Mouse (Mus musculus) liver, adult 2 months (tissue): ENCODE results near the gene P2rx7. TPM values are rescaled to one million over a fixed set of nuclear protein-coding genes. Genes with fewer than 3 reads are reported as not detected.

ENCODE experiments used
- DNase-seq: peaks from one replicate; pipeline ENCODE4 v3.0.0-alpha.2; 2011; ENCODE audit warnings: low read depth, low spot score; ENCODE audit errors: extremely low read depth
- H3K27ac ChIP-seq: fragments of 200-500 bp; replicated peaks from 2 replicates; pipeline ENCODE4 v1.5.1; 2012; ENCODE audit warnings: low read depth, mild to moderate bottlenecking, control low read depth, inconsistent platforms, low read length; ENCODE audit not compliant: insufficient read depth
- H3K27me3 ChIP-seq: fragments of 200-500 bp; 2 replicates; pipeline ENCODE4 v1.6.1; 2012; ENCODE audit warnings: mild to moderate bottlenecking, moderate library complexity, low read length, inconsistent platforms; ENCODE audit not compliant: control insufficient read depth, insufficient read depth
- H3K36me3 ChIP-seq: fragments of 200-500 bp; 2 replicates; pipeline ENCODE4 v1.6.1; 2012; ENCODE audit warnings: low read length, inconsistent platforms; ENCODE audit not compliant: control insufficient read depth, insufficient read depth
- H3K4me1 ChIP-seq: fragments of 200-500 bp; 2 replicates; pipeline ENCODE4 v1.6.1; 2011; ENCODE audit warnings: low read length; ENCODE audit not compliant: control insufficient read depth, insufficient read depth
- H3K4me3 ChIP-seq: fragments of 200-500 bp; 2 replicates; pipeline ENCODE4 v1.5.1; 2011; ENCODE audit warnings: low read depth, mild to moderate bottlenecking, control low read depth, low read length, moderate library complexity; ENCODE audit not compliant: insufficient read depth
- H3K79me2 ChIP-seq: fragments of 200-500 bp; 2 replicates; pipeline ENCODE4 v1.6.1; 2012; ENCODE audit warnings: inconsistent platforms, mild to moderate bottlenecking, low read length, moderate library complexity; ENCODE audit not compliant: control insufficient read depth, insufficient read depth
- H3K9ac ChIP-seq: fragments of 200-500 bp; 2 replicates; pipeline ENCODE4 v1.6.1; 2012; ENCODE audit warnings: low read depth, mild to moderate bottlenecking, control low read depth, inconsistent platforms, low read length
- CTCF ChIP-seq: fragments of 200-500 bp; IDR thresholded peaks from 2 replicates; pipeline ENCODE4 v1.5.1; 2011; ENCODE audit warnings: low read depth, low read length, control low read depth
- POLR2A ChIP-seq: fragments of 200-500 bp; IDR thresholded peaks from 2 replicates; pipeline ENCODE4 v1.6.1; 2011; ENCODE audit warnings: low read length, control low read depth; ENCODE audit not compliant: insufficient read depth; ENCODE audit errors: extremely low read depth
- whole genome bisulfite sequencing: fragments of 180-500 bp; shearing (Covaris S2); methylation state at CpG from one replicate; pipeline ENCODE4 v1.1.7; 2018; 5-methylcytosine and 5-hydroxymethylcytosine counted together
- polyA plus RNA-seq: library from polyadenylated mRNA; depleted of rRNA; stranded (reverse); fragments of >200 nt; gene quantifications from 2 replicates; pipeline ENCODE4 v1.2.3, GENCODE M21; 2012
- total RNA-seq: library from RNA; depleted of rRNA; stranded (reverse); fragments of >200 nt; gene quantifications from 2 replicates; pipeline ENCODE4 v1.2.3, GENCODE M21; 2014

P2rx7 gene
- total and polyA plus RNA-seq, 2 experiments = 2.2 to 2.7 TPM

DNA sequence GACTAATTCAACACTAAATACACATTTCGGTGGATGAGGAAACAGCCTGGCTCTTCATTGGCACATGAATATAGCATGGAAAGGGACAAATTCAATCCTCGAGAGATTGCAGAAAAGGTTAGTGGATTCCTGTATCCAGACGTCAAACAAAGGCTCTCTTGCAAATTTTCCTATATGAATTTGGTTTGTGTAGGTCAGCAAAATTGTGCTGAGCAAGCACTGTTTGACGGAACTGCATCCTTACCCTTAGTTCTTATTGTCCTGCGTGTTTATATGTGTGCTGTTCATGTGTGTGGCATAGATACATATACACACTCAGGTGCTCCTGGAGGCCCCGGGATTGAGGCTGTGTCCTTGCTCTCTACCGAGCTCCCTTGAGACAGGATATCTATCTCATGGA lies 45.4 kb downstream of the P2rx7 start:
- Histone ChIP-seq H3K27ac (no peak overlapping the region), H3K4me1 (peaks cover 10% of the 10 kb centered on the region), H3K27me3 (no peaks in the 10 kb centered on the region), H3K9ac (no peak overlapping the region), H3K79me2 (no peaks in the 10 kb centered on the region), H3K36me3 (no peaks in the 10 kb centered on the region), H3K4me3 (no peak overlapping the region)
- DNase-seq = no peak
- WGBS = 89% methylated on average over 7 of the region's 7 CpGs
- TF ChIP-seq POLR2A (no peak), CTCF (no peak)

DNA sequence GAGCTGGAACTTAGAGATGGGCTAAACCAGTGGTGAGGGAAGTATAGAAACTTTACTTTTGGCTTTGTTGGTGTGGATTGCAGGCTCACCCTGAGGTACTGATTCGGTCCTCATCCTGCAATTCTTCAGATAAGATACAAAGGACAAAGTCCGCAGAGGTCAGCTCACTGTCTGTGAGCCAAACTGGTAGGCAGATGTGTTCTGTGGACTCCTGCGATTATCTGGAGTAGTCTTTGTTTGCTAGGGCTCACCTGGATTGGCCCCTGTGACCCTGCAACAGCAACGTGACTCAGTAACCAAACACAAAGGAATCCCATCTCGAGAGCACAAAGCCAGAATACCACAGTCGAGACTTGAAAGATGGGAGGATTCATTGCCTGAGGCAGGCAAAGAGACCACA lies 46.8 kb downstream of the P2rx7 start:
- H3K79me2 ChIP-seq = no peaks in the 10 kb centered on the region
- TF ChIP-seq CTCF (no peak), POLR2A (no peak)
- WGBS = 21% methylated on average over 6 of the region's 6 CpGs
- H3K4me3 ChIP-seq = no peak overlapping the region
- H3K36me3 ChIP-seq = no peaks in the 10 kb centered on the region
- H3K9ac ChIP-seq = no peak overlapping the region
- H3K27me3 ChIP-seq = no peaks in the 10 kb centered on the region
- peaks cover 11% of the 10 kb centered on the region for H3K4me1 ChIP-seq
- DNase-seq = peak; percentile 96
- peak overlapping the region; percentile 24; the same call in 1 of the 2 replicates for H3K27ac ChIP-seq

DNA sequence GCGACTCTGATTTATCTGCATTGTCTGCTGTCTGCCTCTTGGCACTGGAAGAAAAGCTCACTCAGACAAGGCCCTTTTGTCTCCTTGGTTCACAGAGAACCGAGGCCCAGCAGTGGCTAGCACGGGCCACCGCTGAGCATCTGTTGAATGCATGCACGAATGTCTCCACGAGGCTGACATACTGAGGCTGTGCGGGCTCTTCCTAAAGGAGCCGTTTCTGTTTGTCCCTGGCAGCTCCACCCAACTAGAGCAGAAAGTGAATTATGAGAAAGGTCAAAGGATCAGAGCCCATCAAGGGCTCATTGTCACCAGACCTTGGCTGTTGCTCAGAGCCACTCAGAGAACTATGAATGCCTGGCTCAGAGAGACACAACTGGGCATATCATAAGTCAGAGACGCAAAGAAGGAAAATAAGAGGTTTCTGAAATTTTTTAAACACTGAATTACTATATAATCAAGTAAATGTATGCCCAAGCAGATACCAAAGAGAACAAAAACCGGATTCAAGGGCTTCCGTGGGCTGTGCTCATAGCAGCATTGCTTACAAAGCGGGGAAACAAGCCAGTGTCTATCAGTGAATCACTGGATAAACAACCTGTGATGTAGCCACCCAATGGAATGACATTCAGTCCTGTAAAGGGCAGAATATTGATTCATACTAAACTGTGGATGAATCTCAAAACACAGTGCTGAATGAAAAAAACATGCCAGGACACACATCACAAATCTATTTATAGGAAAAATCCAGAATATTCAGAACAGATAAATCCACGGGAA lies 49.9 kb downstream of the P2rx7 start:
- DNase-seq = peak; percentile 84
- TF ChIP-seq POLR2A (no peak), CTCF (no peak)
- peak overlapping the region; percentile 86 for H3K27ac ChIP-seq
- H3K27me3 ChIP-seq = no peaks in the 10 kb centered on the region
- WGBS = 20% methylated on average over 13 of the region's 13 CpGs
- H3K9ac ChIP-seq = peak overlapping the region; percentile 29; the same call in 1 of the 2 replicates
- H3K79me2 ChIP-seq = no peaks in the 10 kb centered on the region
- peaks cover 20% of the 10 kb centered on the region for H3K4me1 ChIP-seq
- no peaks in the 10 kb centered on the region for H3K36me3 ChIP-seq
- H3K4me3 ChIP-seq = no peak overlapping the region

DNA sequence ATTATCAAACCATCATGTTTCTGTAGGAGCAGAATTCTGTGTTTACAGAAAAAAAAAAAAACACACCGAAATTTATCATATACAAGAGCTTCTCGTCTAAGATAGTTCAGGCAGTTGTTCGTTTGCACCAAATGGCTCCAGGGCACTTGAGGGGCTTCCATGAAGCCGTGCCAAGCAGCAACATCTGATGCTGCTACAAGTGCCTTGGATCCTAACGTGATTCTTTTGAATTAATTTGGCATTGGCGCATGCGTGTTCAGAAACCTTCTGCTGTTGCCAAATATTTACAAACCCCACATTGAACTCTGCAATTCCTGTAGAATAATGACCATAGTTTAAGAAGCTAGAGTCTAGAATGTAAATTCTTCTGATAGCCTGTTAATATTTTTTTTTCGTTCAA lies 51.8 kb downstream of the P2rx7 start:
- DNase-seq = no peak
- H3K27ac ChIP-seq = no peak overlapping the region
- peaks cover 21% of the 10 kb centered on the region for H3K4me1 ChIP-seq
- H3K4me3 ChIP-seq = no peak overlapping the region
- 70% methylated on average over 8 of the region's 8 CpGs for WGBS
- H3K79me2 ChIP-seq = no peaks in the 10 kb centered on the region
- no peaks in the 10 kb centered on the region for H3K27me3 ChIP-seq
- no peak for TF ChIP-seq CTCF
- TF ChIP-seq POLR2A = no peak
- H3K36me3 ChIP-seq = no peaks in the 10 kb centered on the region
- no peak overlapping the region for H3K9ac ChIP-seq

DNA sequence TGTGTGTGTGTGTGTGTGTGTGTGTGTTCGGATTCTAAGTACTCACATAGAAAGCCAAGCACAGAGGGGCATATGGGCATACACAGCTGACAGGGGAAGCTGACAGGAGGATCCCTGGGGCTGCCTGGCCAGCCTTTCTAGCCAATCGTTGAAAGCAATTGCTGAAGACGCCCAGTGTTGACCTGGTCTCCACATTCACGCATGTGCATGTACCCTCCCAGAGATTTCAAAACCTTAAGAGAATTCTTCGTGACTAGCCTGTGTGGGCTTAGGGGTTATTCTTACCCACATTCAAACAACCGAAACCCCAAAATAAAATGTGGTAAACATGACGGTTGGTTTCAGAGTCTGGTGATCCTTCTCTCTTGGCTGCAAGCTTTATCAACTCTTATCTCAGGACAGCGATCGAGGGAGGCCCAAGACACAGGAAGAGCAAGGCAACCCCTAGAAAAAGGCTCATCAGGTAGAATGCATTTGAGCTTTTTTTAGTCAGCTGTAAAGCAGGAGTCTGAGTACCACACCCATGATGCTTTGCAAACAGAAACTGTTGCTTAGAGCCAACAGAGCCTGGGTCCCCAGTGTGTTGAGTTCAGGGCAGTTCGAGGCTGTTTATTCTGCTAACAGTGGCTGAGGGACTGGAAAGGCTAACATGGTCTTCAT lies 54.5 kb downstream of the P2rx7 start:
- no peak overlapping the region for H3K27ac ChIP-seq
- no peak overlapping the region for H3K4me3 ChIP-seq
- TF ChIP-seq POLR2A (no peak), CTCF (no peak)
- H3K36me3 ChIP-seq = no peaks in the 10 kb centered on the region
- WGBS = 42% methylated on average over 10 of the region's 10 CpGs
- DNase-seq = peak; percentile 83
- no peak overlapping the region for H3K9ac ChIP-seq
- H3K27me3 ChIP-seq = no peaks in the 10 kb centered on the region
- peaks cover 24% of the 10 kb centered on the region for H3K4me1 ChIP-seq
- H3K79me2 ChIP-seq = no peaks in the 10 kb centered on the region

DNA sequence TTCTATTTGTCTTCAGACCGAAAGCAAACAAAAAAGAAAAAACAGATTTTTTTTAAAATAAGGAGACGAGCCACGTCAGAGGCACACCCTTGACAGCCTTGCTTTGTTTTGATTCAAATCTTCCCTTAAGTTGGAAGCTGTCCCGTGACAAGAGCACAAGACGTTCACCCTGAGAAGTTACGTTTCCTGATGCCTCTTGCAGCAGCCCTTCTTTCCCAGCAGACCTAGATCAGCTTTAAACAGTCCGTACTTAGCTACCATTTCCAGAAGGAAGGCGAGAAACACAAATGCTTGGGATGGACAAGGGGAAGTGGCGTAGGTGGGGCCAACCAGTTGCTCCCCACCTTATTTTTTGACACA lies 55.0 kb downstream of the P2rx7 start:
- Histone ChIP-seq H3K27ac (peak overlapping the region; percentile 31), H3K9ac (no peak overlapping the region), H3K36me3 (no peaks in the 10 kb centered on the region), H3K79me2 (no peaks in the 10 kb centered on the region), H3K27me3 (no peaks in the 10 kb centered on the region), H3K4me3 (no peak overlapping the region), H3K4me1 (peaks cover 20% of the 10 kb centered on the region)
- WGBS = 36% methylated on average over 9 of the region's 9 CpGs
- DNase-seq = no peak
- TF ChIP-seq POLR2A = no peak
- no peak for TF ChIP-seq CTCF
